Mouse (Mus musculus): ENCODE data around the gene Tmem217. TPM values are rescaled to one million over a fixed set of nuclear protein-coding genes. Genes with fewer than 3 reads are reported as not detected.

The Tmem217 gene
- polyA plus RNA-seq, 1 experiment, result not detected

DNA sequence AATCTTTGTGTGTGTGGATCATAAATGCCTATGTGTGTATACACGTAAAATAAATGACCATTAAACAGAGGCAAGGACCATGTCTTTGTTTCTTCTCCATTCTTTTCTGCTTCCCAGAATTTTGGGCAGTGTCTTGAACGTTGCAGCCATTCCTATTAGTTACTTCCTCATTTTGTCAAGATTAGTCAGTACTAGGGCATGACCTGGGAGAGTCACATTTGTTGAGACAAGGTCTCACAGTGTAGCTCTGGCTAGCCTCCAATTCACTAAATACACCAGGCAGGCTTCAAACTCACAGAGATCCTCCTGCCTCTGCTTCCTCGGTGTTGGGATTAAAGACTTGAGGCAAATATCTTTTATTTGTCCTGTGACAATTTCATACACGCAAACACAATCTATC is 73.9 kb downstream of the Tmem217 start:
- no peak overlapping the region for H3K27ac ChIP-seq (ENCODE audit: insufficient read depth, low read length)
- H3K4me1 ChIP-seq (ENCODE audit: control insufficient read depth, insufficient read depth, low read length), result no peaks in the 10 kb centered on the region
- no peak overlapping the region for H3K4me3 ChIP-seq (ENCODE audit: insufficient read depth, low read length)
- TF ChIP-seq POLR2A (IDR thresholded peaks at IDR 0.05; ENCODE audit: low read depth, low read length) (no peak), CTCF (IDR thresholded peaks at IDR 0.05; ENCODE audit: borderline replicate concordance, insufficient read depth, low read length) (no peak)

DNA sequence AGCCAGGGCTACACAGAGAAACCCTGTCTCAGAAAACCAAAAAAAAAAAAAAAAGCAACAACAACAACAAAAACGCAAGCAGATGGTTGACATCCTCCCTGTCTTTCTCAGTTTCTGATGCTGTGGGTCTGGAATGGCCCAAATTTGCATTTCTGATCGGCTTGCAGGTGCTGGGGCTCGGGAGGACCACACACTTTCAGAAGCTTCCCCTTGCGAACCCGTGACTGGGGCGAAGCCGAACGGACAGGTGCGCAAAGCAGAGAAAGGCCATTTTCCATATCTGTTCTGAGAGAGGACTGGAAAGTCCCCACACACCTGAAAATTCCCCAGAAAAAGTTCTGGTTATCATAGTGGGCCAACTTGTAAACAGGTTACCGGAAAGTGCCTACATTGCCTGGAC is 74.8 kb downstream of the Tmem217 start:
- no peak overlapping the region for H3K27ac ChIP-seq (ENCODE audit: insufficient read depth, low read length)
- TF ChIP-seq CTCF (IDR thresholded peaks at IDR 0.05; ENCODE audit: borderline replicate concordance, insufficient read depth, low read length), result no peak
- TF ChIP-seq POLR2A (IDR thresholded peaks at IDR 0.05; ENCODE audit: low read depth, low read length), result no peak
- no peak overlapping the region for H3K4me3 ChIP-seq (ENCODE audit: insufficient read depth, low read length)
- H3K4me1 ChIP-seq (ENCODE audit: control insufficient read depth, insufficient read depth, low read length), result no peaks in the 10 kb centered on the region

DNA sequence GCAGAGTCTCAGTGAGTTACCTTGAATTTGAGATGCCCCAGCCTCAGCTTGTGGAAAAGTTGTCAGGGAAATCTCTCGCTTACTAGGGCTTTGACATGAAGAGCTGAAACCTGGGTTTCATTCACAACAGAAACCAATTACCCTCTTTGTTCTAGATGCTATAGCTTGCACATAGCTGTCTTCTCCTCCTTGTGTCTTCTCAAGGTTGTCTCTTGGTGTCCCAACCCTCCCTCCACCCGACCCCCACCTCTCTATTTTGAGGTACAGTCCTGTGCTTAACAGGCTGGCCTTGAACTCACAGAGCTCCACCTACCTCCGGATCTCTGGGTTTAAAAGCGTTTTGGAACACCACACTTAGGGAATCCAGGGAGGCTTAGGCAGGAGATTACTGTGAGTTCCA is 75.7 kb downstream of the Tmem217 start:
- Histone ChIP-seq H3K4me3 (ENCODE audit: insufficient read depth, low read length) (no peak overlapping the region), H3K27ac (ENCODE audit: insufficient read depth, low read length) (no peak overlapping the region), H3K4me1 (ENCODE audit: control insufficient read depth, insufficient read depth, low read length) (no peaks in the 10 kb centered on the region)
- TF ChIP-seq POLR2A (IDR thresholded peaks at IDR 0.05; ENCODE audit: low read depth, low read length) (no peak), CTCF (IDR thresholded peaks at IDR 0.05; ENCODE audit: borderline replicate concordance, insufficient read depth, low read length) (no peak)

Other genes starting within 250 kb of the Tmem217 start
- 0.23 and 0.61 TPM in 2 replicates for gene Pi16, start 234.7 kb downstream of the Tmem217 start, polyA plus RNA-seq (2011; ENCODE audit: insufficient read length, low read depth, missing spikeins)
- gene Mtch1, start 204.5 kb downstream of the Tmem217 start, polyA plus RNA-seq (2011; ENCODE audit: insufficient read length, low read depth, missing spikeins), result 296 and 366 TPM in 2 replicates
- gene Fgd2, start 191.5 kb downstream of the Tmem217 start, polyA plus RNA-seq (2011; ENCODE audit: insufficient read length, low read depth, missing spikeins), result 0.44 TPM in 1 of 2 replicates, not detected in the other
- 27.5 and 30.7 TPM in 2 replicates for gene Pim1, start 61.6 kb downstream of the Tmem217 start, polyA plus RNA-seq (2011; ENCODE audit: insufficient read length, low read depth, missing spikeins)
- not detected in 2 replicates for gene Gm17657, start 2.7 kb downstream of the Tmem217 start, polyA plus RNA-seq (2011; ENCODE audit: insufficient read length, low read depth, missing spikeins)
- gene Tbc1d22b, start 2.6 kb downstream of the Tmem217 start, polyA plus RNA-seq (2011; ENCODE audit: insufficient read length, low read depth, missing spikeins), result 10.7 and 13.6 TPM in 2 replicates
- 22.9 and 32.4 TPM in 2 replicates for gene Rnf8, start 62.4 kb upstream of the Tmem217 start, polyA plus RNA-seq (2011; ENCODE audit: insufficient read length, low read depth, missing spikeins)
- gene Gm28043, start 62.5 kb upstream of the Tmem217 start, polyA plus RNA-seq (2011; ENCODE audit: insufficient read length, low read depth, missing spikeins), result 2.1 and 2.7 TPM in 2 replicates
- 68.9 and 76.3 TPM in 2 replicates for gene Cmtr1, start 108.2 kb upstream of the Tmem217 start, polyA plus RNA-seq (2011; ENCODE audit: insufficient read length, low read depth, missing spikeins)
- gene Ccdc167, start 164.7 kb upstream of the Tmem217 start, polyA plus RNA-seq (2011; ENCODE audit: insufficient read length, low read depth, missing spikeins), result 10.8 and 11.0 TPM in 2 replicates